Mouse (Mus musculus): ENCODE data around the gene Pi16. TPM values are rescaled to one million over a fixed set of nuclear protein-coding genes. Genes with fewer than 3 reads are reported as not detected.

Gene Pi16
- polyA plus RNA-seq, 1 experiment, result 4.3 TPM

DNA sequence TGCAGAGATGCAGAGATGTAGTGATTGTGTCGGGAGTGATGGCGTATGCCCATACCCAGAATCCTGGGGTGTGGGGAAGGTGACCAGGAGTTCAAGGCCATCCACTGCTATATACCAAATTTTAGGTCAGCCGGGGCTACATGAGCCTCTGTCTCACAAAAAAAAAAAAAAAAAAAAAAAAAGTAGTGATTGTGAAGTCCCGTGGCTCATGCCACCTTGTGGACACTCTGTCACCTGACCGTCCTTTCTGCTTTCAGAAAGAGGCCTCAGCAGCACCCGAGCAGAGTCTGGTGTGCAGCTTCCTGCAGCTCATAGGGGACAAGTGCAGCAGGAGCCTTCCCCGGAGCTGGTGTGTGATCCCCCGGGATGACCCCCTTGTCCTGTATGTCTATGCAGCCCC lies 60.6 kb downstream of the Pi16 start:
- Histone ChIP-seq H3K27ac (ENCODE audit: control insufficient read depth, insufficient read depth, low read depth, low read length) (no peak overlapping the region), H3K4me3 (ENCODE audit: control insufficient read depth, low read depth, low read length) (no peak overlapping the region), H3K27me3 (ENCODE audit: control insufficient read depth, insufficient read depth, low read length) (no peaks in the 10 kb centered on the region), H3K4me1 (ENCODE audit: control insufficient read depth, insufficient read depth, low read length) (peaks cover 2% of the 10 kb centered on the region; the same call in 1 of the 2 replicates), H3K36me3 (ENCODE audit: control insufficient read depth, insufficient read depth, low read length) (no peaks in the 10 kb centered on the region)
- TF ChIP-seq CTCF (IDR thresholded peaks at IDR 0.05; ENCODE audit: control insufficient read depth, insufficient read depth, insufficient replicate concordance, low read depth, low read length), result no peak
- no peak for TF ChIP-seq POLR2A (IDR thresholded peaks at IDR 0.05; ENCODE audit: control insufficient read depth, low read depth, low read length)

Other genes with a start within 250 kb of the Pi16 start
- 10.5 and 11.3 TPM in 2 replicates for gene Cdkn1a, start 226.7 kb upstream of the Pi16 start, polyA plus RNA-seq (2012; rRNA removed)
- 2.4 TPM in 1 of 2 replicates, not detected in the other for gene Rab44, start 203.5 kb upstream of the Pi16 start, polyA plus RNA-seq (2012; rRNA removed)
- gene Cpne5, start 79.5 kb upstream of the Pi16 start, polyA plus RNA-seq (2012; rRNA removed), result 49.1 and 62.1 TPM in 2 replicates
- gene Ppil1, start 53.5 kb upstream of the Pi16 start, polyA plus RNA-seq (2012; rRNA removed), result 12.2 and 13.1 TPM in 2 replicates
- 42.0 and 42.5 TPM in 2 replicates for gene BC004004, start 48.9 kb upstream of the Pi16 start, polyA plus RNA-seq (2012; rRNA removed)
- gene Mtch1, start 30.3 kb downstream of the Pi16 start, polyA plus RNA-seq (2012; rRNA removed), result 43.5 and 46.5 TPM in 2 replicates
- gene Fgd2, start 43.2 kb downstream of the Pi16 start, polyA plus RNA-seq (2012; rRNA removed), result 33.4 and 38.3 TPM in 2 replicates
- 87.2 and 99.7 TPM in 2 replicates for gene Pim1, start 173.1 kb downstream of the Pi16 start, polyA plus RNA-seq (2012; rRNA removed)
- gene Gm17657, start 232.0 kb downstream of the Pi16 start, polyA plus RNA-seq (2012; rRNA removed), result 18.6 and 21.1 TPM in 2 replicates
- 26.0 and 26.5 TPM in 2 replicates for gene Tbc1d22b, start 232.1 kb downstream of the Pi16 start, polyA plus RNA-seq (2012; rRNA removed)
- 312 and 396 TPM in 2 replicates for gene Tmem217, start 234.7 kb downstream of the Pi16 start, polyA plus RNA-seq (2012; rRNA removed)